Mouse (Mus musculus): ENCODE measurements at regions not wholly inside any gene's neighbourhood (a gene's known extent, or its start where the extent isn't known, plus 50 kb on each side); places are given as distances from the start of the nearest gene placed in this dataset.
A peak's percentile ranks its signal among the peaks of the same experiment; 100 is the strongest.

GRCm38 (mm10) chr4:106116611-106117010 is 199.4 kb upstream of the Usp24 start:
- in situ Hi-C loops (cut with MboI; ENCODE audit: low sequenced_read_pairs in 2 of 2, unreplicated experiment in 2 of 2) = no loop called here
- no peaks in the 10 kb centered on the region for H3K36me3 ChIP-seq (ENCODE audit: control insufficient read depth, insufficient read depth, low read length, poor library complexity, severe bottlenecking)
- no peak overlapping the region for H3K27ac ChIP-seq (ENCODE audit: insufficient read depth, low read depth, low read length, poor library complexity, severe bottlenecking)
- TF ChIP-seq MAFK (IDR thresholded peaks at IDR 0.05; ENCODE audit: insufficient read depth, low read depth, low read length) (no peak), ZC3H11A (IDR thresholded peaks at IDR 0.05; ENCODE audit: borderline replicate concordance, low read depth, low read length) (no peak), HCFC1 (IDR thresholded peaks at IDR 0.05; ENCODE audit: borderline replicate concordance, insufficient read depth, low read length) (no peak), CHD2 (IDR thresholded peaks at IDR 0.05; ENCODE audit: low read depth, low read length) (no peak), ZNF384 (IDR thresholded peaks at IDR 0.05; ENCODE audit: low read depth, low read length) (no peak)
- H3K9ac ChIP-seq (ENCODE audit: insufficient read depth, low read depth, low read length, poor library complexity, severe bottlenecking) = no peak overlapping the region
- no peaks in the 10 kb centered on the region for H3K9me3 ChIP-seq (ENCODE audit: control insufficient read depth, insufficient read depth, low read depth, low read length)
- no peak for DNase-seq (ENCODE audit: low read depth, low spot score)
- H3K4me1 ChIP-seq (ENCODE audit: control insufficient read depth in 2 of 2, insufficient read depth in 2 of 2, low read length in 2 of 2, poor library complexity in 1 of 2) = no peaks in the 10 kb centered on the region
- H3K4me3 ChIP-seq (ENCODE audit: insufficient read depth in 1 of 2, low read depth in 1 of 2, low read length in 2 of 2, poor library complexity in 1 of 2, severe bottlenecking in 1 of 2) = no peak overlapping the region

GRCm38 (mm10) chr4:106121306-106121705 is 194.7 kb upstream of the Usp24 start:
- no peaks in the 10 kb centered on the region for H3K36me3 ChIP-seq (ENCODE audit: control insufficient read depth, insufficient read depth, low read length, poor library complexity, severe bottlenecking)
- no peak overlapping the region for H3K4me3 ChIP-seq (ENCODE audit: insufficient read depth in 1 of 2, low read depth in 1 of 2, low read length in 2 of 2, poor library complexity in 1 of 2, severe bottlenecking in 1 of 2)
- no peak for DNase-seq (ENCODE audit: low read depth, low spot score)
- no peak overlapping the region for H3K27ac ChIP-seq (ENCODE audit: insufficient read depth, low read depth, low read length, poor library complexity, severe bottlenecking)
- H3K9ac ChIP-seq (ENCODE audit: insufficient read depth, low read depth, low read length, poor library complexity, severe bottlenecking) = no peak overlapping the region
- H3K9me3 ChIP-seq (ENCODE audit: control insufficient read depth, insufficient read depth, low read depth, low read length) = no peaks in the 10 kb centered on the region
- no peak for TF ChIP-seq ZC3H11A (IDR thresholded peaks at IDR 0.05; ENCODE audit: borderline replicate concordance, low read depth, low read length)
- no peak for TF ChIP-seq ZNF384 (IDR thresholded peaks at IDR 0.05; ENCODE audit: low read depth, low read length)
- no peak for TF ChIP-seq MAFK (IDR thresholded peaks at IDR 0.05; ENCODE audit: insufficient read depth, low read depth, low read length)
- TF ChIP-seq HCFC1 (IDR thresholded peaks at IDR 0.05; ENCODE audit: borderline replicate concordance, insufficient read depth, low read length) = no peak
- TF ChIP-seq CHD2 (IDR thresholded peaks at IDR 0.05; ENCODE audit: low read depth, low read length) = no peak
- H3K4me1 ChIP-seq (ENCODE audit: control insufficient read depth in 2 of 2, insufficient read depth in 2 of 2, low read length in 2 of 2, poor library complexity in 1 of 2) = no peaks in the 10 kb centered on the region
- in situ Hi-C loops (cut with MboI; ENCODE audit: low sequenced_read_pairs in 2 of 2, unreplicated experiment in 2 of 2) = no loop called here

- no peak overlapping the region for H3K27ac ChIP-seq (ENCODE audit: insufficient read depth, low read depth, low read length, poor library complexity, severe bottlenecking)
- TF ChIP-seq CHD2 (IDR thresholded peaks at IDR 0.05; ENCODE audit: low read depth, low read length) = no peak
- TF ChIP-seq ZNF384 (IDR thresholded peaks at IDR 0.05; ENCODE audit: low read depth, low read length) = no peak
- TF ChIP-seq HCFC1 (IDR thresholded peaks at IDR 0.05; ENCODE audit: borderline replicate concordance, insufficient read depth, low read length) = no peak
- no peak for TF ChIP-seq MAFK (IDR thresholded peaks at IDR 0.05; ENCODE audit: insufficient read depth, low read depth, low read length)
- TF ChIP-seq ZC3H11A (IDR thresholded peaks at IDR 0.05; ENCODE audit: borderline replicate concordance, low read depth, low read length) = no peak
- H3K4me3 ChIP-seq (ENCODE audit: insufficient read depth in 1 of 2, low read depth in 1 of 2, low read length in 2 of 2, poor library complexity in 1 of 2, severe bottlenecking in 1 of 2) = no peak overlapping the region
- no peaks in the 10 kb centered on the region for H3K36me3 ChIP-seq (ENCODE audit: control insufficient read depth, insufficient read depth, low read length, poor library complexity, severe bottlenecking)
- no peaks in the 10 kb centered on the region for H3K9me3 ChIP-seq (ENCODE audit: control insufficient read depth, insufficient read depth, low read depth, low read length)
- in situ Hi-C loops (cut with MboI; ENCODE audit: low sequenced_read_pairs in 2 of 2, unreplicated experiment in 2 of 2) = no loop called here
- no peak overlapping the region for H3K9ac ChIP-seq (ENCODE audit: insufficient read depth, low read depth, low read length, poor library complexity, severe bottlenecking)
- no peak for DNase-seq (ENCODE audit: low read depth, low spot score)
- no peaks in the 10 kb centered on the region for H3K4me1 ChIP-seq (ENCODE audit: control insufficient read depth in 2 of 2, insufficient read depth in 2 of 2, low read length in 2 of 2, poor library complexity in 1 of 2)
These were observed 192.9 kb upstream of the Usp24 start for GRCm38 (mm10) chr4:106123038-106123654.

GRCm38 (mm10) chr4:106127199-106127598 is 188.8 kb upstream of the Usp24 start:
- H3K4me1 ChIP-seq (ENCODE audit: control insufficient read depth in 2 of 2, insufficient read depth in 2 of 2, low read length in 2 of 2, poor library complexity in 1 of 2) = no peaks in the 10 kb centered on the region
- DNase-seq (ENCODE audit: low read depth, low spot score) = no peak
- TF ChIP-seq CHD2 (IDR thresholded peaks at IDR 0.05; ENCODE audit: low read depth, low read length) = no peak
- TF ChIP-seq ZC3H11A (IDR thresholded peaks at IDR 0.05; ENCODE audit: borderline replicate concordance, low read depth, low read length) = no peak
- no peak for TF ChIP-seq HCFC1 (IDR thresholded peaks at IDR 0.05; ENCODE audit: borderline replicate concordance, insufficient read depth, low read length)
- TF ChIP-seq ZNF384 (IDR thresholded peaks at IDR 0.05; ENCODE audit: low read depth, low read length) = no peak
- no peak overlapping the region for H3K27ac ChIP-seq (ENCODE audit: insufficient read depth, low read depth, low read length, poor library complexity, severe bottlenecking)
- H3K9ac ChIP-seq (ENCODE audit: insufficient read depth, low read depth, low read length, poor library complexity, severe bottlenecking) = no peak overlapping the region
- H3K4me3 ChIP-seq (ENCODE audit: insufficient read depth in 1 of 2, low read depth in 1 of 2, low read length in 2 of 2, poor library complexity in 1 of 2, severe bottlenecking in 1 of 2) = no peak overlapping the region
- in situ Hi-C loops (cut with MboI; ENCODE audit: low sequenced_read_pairs in 2 of 2, unreplicated experiment in 2 of 2) = no loop called here
- no peaks in the 10 kb centered on the region for H3K36me3 ChIP-seq (ENCODE audit: control insufficient read depth, insufficient read depth, low read length, poor library complexity, severe bottlenecking)
- H3K9me3 ChIP-seq (ENCODE audit: control insufficient read depth, insufficient read depth, low read depth, low read length) = no peaks in the 10 kb centered on the region

GRCm38 (mm10) chr4:106127641-106128040 is 188.4 kb upstream of the Usp24 start:
- H3K27ac ChIP-seq (ENCODE audit: insufficient read depth, low read depth, low read length, poor library complexity, severe bottlenecking) = no peak overlapping the region
- no peak overlapping the region for H3K4me3 ChIP-seq (ENCODE audit: insufficient read depth in 1 of 2, low read depth in 1 of 2, low read length in 2 of 2, poor library complexity in 1 of 2, severe bottlenecking in 1 of 2)
- H3K4me1 ChIP-seq (ENCODE audit: control insufficient read depth in 2 of 2, insufficient read depth in 2 of 2, low read length in 2 of 2, poor library complexity in 1 of 2) = no peaks in the 10 kb centered on the region
- no peak overlapping the region for H3K9ac ChIP-seq (ENCODE audit: insufficient read depth, low read depth, low read length, poor library complexity, severe bottlenecking)
- no peak for TF ChIP-seq CHD2 (IDR thresholded peaks at IDR 0.05; ENCODE audit: low read depth, low read length)
- no peak for TF ChIP-seq ZNF384 (IDR thresholded peaks at IDR 0.05; ENCODE audit: low read depth, low read length)
- TF ChIP-seq HCFC1 (IDR thresholded peaks at IDR 0.05; ENCODE audit: borderline replicate concordance, insufficient read depth, low read length) = no peak
- peak; percentile 52 for DNase-seq (ENCODE audit: low read depth, low spot score)
- in situ Hi-C loops (cut with MboI; ENCODE audit: low sequenced_read_pairs in 2 of 2, unreplicated experiment in 2 of 2) = no loop called here
- no peaks in the 10 kb centered on the region for H3K9me3 ChIP-seq (ENCODE audit: control insufficient read depth, insufficient read depth, low read depth, low read length)
- H3K36me3 ChIP-seq (ENCODE audit: control insufficient read depth, insufficient read depth, low read length, poor library complexity, severe bottlenecking) = no peaks in the 10 kb centered on the region
